Mouse (Mus musculus) hindbrain, embryonic 14.5 days (tissue): ENCODE measurements at regions not wholly inside any gene's neighbourhood (a gene's known extent, or its start where the extent isn't known, plus 50 kb on each side); places are given as distances from the start of the nearest gene placed in this dataset.

ENCODE experiments used
- ATAC-seq: fragments of 200-750 bp; cut with Nextera tagmentation; 2 replicates; pipeline ENCODE4 v1.8.0; 2017; ENCODE audit warnings: moderate number of reproducible peaks, mild to moderate bottlenecking, moderate TSS enrichment, moderate library complexity; ENCODE audit not compliant: low FRiP score
- DNase-seq: peaks from one replicate; pipeline ENCODE4 v3.0.0-alpha.2; 2015; ENCODE audit warnings: low spot score
- H3K27ac ChIP-seq: fragments of 300-500 bp; sonication (generic); 2 replicates; pipeline ENCODE4 v1.5.1; 2014; ENCODE audit warnings: mild to moderate bottlenecking, moderate library complexity
- H3K27me3 ChIP-seq: fragments of 300-500 bp; sonication (generic); 2 replicates; pipeline ENCODE4 v1.6.1; 2014; ENCODE audit warnings: mild to moderate bottlenecking, low read length, mixed read lengths; ENCODE audit not compliant: control insufficient read depth, insufficient read depth
- H3K36me3 ChIP-seq: fragments of 300-500 bp; sonication (generic); replicated peaks from 2 replicates; pipeline ENCODE4 v1.6.1; 2014; ENCODE audit not compliant: control insufficient read depth, insufficient read depth
- H3K4me1 ChIP-seq: fragments of 300-500 bp; sonication (generic); replicated peaks from 2 replicates; pipeline ENCODE4 v1.6.1; 2014; ENCODE audit warnings: antibody characterized with exemption, low read length, mixed read lengths; ENCODE audit not compliant: control insufficient read depth, insufficient read depth
- H3K4me2 ChIP-seq: fragments of 300-500 bp; sonication (generic); replicated peaks from 2 replicates; pipeline ENCODE4 v1.6.1; 2014; ENCODE audit warnings: mild to moderate bottlenecking, moderate library complexity
- H3K4me3 ChIP-seq: fragments of 300-500 bp; sonication (generic); replicated peaks from 2 replicates; pipeline ENCODE4 v1.5.1; 2014; ENCODE audit warnings: mild to moderate bottlenecking, low read length
- H3K9ac ChIP-seq: fragments of 300-500 bp; sonication (generic); 2 replicates; pipeline ENCODE4 v1.6.1; 2014
- H3K9me3 ChIP-seq: fragments of 300-500 bp; sonication (generic); 2 replicates; pipeline ENCODE4 v1.6.1; 2016; ENCODE audit warnings: low read length; ENCODE audit not compliant: control insufficient read depth
- WGBS: fragments of 180-500 bp; shearing (Covaris S2); extraction: QIAGEN DNeasy Blood & Tissue Kit; methylation state at CpG from one replicate; pipeline ENCODE4 v1.1.7; 2014; 5-methylcytosine and 5-hydroxymethylcytosine counted together

DNA sequence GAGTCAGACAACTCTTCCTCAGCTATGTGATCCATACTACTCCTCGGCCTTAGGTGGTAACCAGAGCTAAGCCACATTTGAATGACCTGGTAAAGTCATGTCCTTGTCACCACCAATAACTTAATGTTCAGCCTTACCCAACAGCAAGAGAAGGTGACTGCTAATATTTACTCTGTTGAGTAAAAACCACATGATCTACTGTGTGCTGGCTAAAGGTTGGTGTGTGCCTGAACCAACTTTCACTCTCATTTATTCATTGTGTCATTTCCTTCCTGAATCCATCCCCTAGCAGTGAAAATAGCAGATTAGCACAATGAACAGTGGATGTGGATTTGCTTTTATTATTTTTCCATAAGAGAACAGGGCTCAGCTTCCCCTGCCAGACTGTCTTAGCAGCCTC, 455.2 kb downstream of the Prim2 start:
- peak; percentile 14; the same call in 1 of the 2 replicates for ATAC-seq

DNA sequence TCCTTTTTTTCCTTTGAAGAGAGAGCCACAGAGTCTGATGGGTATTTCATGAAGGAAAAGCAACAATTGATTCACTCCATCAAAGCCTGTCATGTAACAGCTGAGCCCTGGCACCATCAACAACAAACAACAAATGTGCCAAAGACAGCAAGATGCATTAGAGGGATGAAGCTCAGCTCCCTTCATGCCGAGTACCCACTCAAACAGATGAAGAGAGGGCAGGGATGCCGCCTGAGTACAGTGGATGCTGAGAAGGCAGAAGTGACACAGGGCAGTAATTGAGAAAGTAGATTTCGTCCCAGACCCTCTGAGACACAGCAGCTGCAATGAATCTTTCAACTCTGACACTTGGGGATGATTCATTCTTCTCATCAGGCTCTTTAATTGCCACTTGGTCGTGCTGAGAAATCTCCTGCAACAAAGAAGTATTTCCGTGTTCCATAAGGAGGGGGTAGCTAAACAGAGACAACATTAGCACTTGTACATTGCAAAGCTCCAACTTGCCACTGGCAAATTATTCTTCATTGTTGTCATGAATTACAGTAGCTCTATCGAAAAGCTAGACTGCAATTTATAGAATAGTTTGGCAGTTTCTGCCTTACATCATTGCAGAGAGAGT, 467.9 kb downstream of the Prim2 start:
- WGBS: 45% methylated on average over 6 of the region's 6 CpGs
- Histone ChIP-seq H3K4me1 (no peaks in the 10 kb centered on the region), H3K27ac (peak overlapping the region; percentile 7; the same call in 1 of the 2 replicates), H3K36me3 (no peaks in the 10 kb centered on the region), H3K9me3 (no peaks in the 10 kb centered on the region), H3K4me2 (no peak overlapping the region), H3K27me3 (no peaks in the 10 kb centered on the region), H3K9ac (no peak overlapping the region), H3K4me3 (no peak overlapping the region)
- ATAC-seq (peak; percentile 83), DNase-seq (peak; percentile 50)

More for the DNA sequence above, 455.2 kb downstream of the Prim2 start:
- WGBS: 84% methylated on average over 1 of the region's 1 CpGs
- Histone ChIP-seq H3K4me2 (no peak overlapping the region), H3K9me3 (no peaks in the 10 kb centered on the region), H3K27me3 (no peaks in the 10 kb centered on the region), H3K36me3 (no peaks in the 10 kb centered on the region), H3K4me1 (0 out of 2 replicates have a peak, but pooled peaks cover 3% of the 10 kb centered on the region), H3K27ac (peak overlapping the region; percentile 59), H3K4me3 (no peak overlapping the region), H3K9ac (no peak overlapping the region)
- no peak for DNase-seq

DNA sequence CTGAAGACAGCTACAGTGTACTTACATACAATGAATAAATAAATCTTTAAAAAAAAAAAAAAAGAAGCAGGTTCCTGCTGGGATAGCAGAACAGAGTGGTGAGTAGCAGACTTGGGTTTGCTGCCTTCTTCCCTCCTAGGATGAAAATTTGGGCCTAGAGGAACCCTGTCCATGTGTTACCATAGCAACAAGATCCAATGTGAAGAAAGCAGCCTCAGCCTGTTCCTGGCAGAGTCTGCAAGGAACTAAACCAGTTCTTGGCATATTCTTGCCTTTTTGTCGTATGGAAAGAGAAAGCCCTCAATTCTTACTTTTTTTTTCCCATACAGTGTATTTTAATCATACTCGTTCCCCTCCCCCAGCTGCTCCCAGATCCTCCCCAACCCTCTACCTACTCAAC, 474.5 kb downstream of the Prim2 start:
- no peak overlapping the region for H3K4me3 ChIP-seq
- H3K27ac ChIP-seq: no peak overlapping the region
- DNase-seq (peak; percentile 24), ATAC-seq (peak; percentile 40; the same call in 1 of the 2 replicates)
- H3K4me2 ChIP-seq: no peak overlapping the region
- H3K9me3 ChIP-seq: no peaks in the 10 kb centered on the region
- no peak overlapping the region for H3K9ac ChIP-seq
- 60% methylated on average over 2 of the region's 2 CpGs for WGBS
- no peaks in the 10 kb centered on the region for H3K36me3 ChIP-seq
- no peaks in the 10 kb centered on the region for H3K27me3 ChIP-seq
- no peaks in the 10 kb centered on the region for H3K4me1 ChIP-seq

DNA sequence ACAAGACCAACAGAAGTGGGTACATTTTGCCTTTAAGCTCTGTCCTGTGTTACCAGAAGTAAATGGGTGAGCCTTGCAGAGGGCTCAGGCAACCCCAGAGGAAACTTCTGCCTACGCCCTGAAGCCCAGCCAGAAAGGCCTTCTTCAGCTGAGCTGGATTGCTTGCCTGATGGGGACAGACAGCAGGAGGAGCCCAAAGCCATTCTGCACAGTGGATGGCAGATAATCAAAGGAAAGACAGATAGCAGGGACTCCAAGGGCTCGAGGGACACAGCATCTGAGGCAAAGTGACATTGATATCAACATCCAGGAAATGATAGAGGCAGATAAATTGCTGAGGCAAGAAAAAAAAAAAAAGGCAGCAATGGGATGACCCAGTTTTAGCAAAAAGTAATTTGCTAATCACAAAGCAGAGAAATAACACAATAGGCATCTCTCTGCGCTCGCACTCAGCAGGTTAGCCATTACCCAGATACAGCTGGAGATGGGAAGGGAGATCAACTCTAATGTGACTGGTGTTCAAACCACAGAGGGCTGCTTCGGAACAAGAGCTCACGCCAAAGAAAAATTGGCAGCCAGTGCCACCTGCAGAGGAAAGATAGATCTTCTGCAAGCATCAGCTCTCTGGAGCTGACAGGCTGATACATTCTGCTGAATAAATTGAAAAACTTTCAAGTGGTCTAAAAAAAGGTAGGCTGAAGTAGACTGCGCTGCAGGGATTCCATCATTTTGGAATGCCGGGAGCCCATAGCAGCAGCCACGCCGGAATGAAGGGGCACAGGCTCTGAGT, 494.8 kb downstream of the Prim2 start:
- Histone ChIP-seq H3K27ac (peak overlapping the region; percentile 21), H3K4me1 (0 out of 2 replicates have a peak, but pooled peaks cover 4% of the 10 kb centered on the region), H3K9ac (no peak overlapping the region), H3K36me3 (no peaks in the 10 kb centered on the region), H3K4me2 (peak overlapping the region; percentile 11; the same call in 1 of the 2 replicates), H3K9me3 (no peaks in the 10 kb centered on the region), H3K27me3 (no peaks in the 10 kb centered on the region), H3K4me3 (no peak overlapping the region)
- DNase-seq (peak; percentile 68), ATAC-seq (peak; percentile 91)
- WGBS: 46% methylated on average over 10 of the region's 10 CpGs

DNA sequence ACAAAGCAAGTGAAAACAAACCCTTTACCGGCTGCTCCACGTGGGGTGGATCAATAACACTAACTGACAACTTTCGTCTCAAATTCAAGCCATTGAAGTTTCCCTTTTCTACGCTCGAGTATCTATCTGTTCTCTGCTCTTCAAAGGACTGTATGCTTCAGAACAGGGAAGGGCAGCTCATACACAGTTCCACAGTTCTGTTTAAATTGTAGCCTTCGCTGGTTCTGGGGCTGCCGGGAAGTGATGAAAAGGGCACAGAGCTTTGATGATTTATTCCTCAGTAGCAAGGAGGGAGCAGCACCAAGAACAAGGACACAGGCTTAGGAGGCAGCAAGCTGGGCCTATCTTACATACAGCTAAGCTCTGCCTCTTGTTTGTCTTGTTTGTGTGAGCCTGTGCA, 532.6 kb downstream of the Prim2 start:
- no peak overlapping the region for H3K9ac ChIP-seq
- no peaks in the 10 kb centered on the region for H3K9me3 ChIP-seq
- no peaks in the 10 kb centered on the region for H3K36me3 ChIP-seq
- DNase-seq (no peak), ATAC-seq (no peak)
- no peak overlapping the region for H3K27ac ChIP-seq
- no peaks in the 10 kb centered on the region for H3K4me1 ChIP-seq
- H3K4me3 ChIP-seq: no peak overlapping the region
- WGBS: 55% methylated on average over 7 of the region's 7 CpGs
- H3K4me2 ChIP-seq: no peak overlapping the region
- H3K27me3 ChIP-seq: no peaks in the 10 kb centered on the region

DNA sequence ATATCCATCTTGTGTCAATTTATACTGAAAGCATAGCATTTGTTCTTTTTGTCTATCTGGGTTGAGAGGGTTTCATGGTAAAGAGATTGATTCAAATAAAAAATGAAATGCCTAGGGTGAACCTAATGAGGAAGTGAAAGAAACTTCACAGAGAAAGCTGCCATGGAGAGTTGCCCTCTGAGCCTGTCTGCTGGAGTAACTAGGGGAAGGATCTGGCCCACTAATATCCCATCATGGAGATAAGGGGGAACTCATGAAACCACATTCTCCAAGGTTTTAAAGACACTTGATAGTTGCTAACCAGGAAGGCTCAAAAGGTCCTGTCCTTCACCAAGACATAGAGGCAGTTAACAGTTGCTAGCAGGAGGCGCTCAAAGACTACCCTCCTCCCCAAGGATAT, 539.2 kb downstream of the Prim2 start:
- no peak overlapping the region for H3K4me3 ChIP-seq
- H3K27ac ChIP-seq: no peak overlapping the region
- H3K36me3 ChIP-seq: no peaks in the 10 kb centered on the region
- 100% methylated on average over 1 of the region's 1 CpGs for WGBS
- H3K27me3 ChIP-seq: no peaks in the 10 kb centered on the region
- ATAC-seq (no peak), DNase-seq (no peak)
- no peak overlapping the region for H3K9ac ChIP-seq
- H3K4me2 ChIP-seq: no peak overlapping the region
- H3K4me1 ChIP-seq: no peaks in the 10 kb centered on the region
- H3K9me3 ChIP-seq: no peaks in the 10 kb centered on the region

DNA sequence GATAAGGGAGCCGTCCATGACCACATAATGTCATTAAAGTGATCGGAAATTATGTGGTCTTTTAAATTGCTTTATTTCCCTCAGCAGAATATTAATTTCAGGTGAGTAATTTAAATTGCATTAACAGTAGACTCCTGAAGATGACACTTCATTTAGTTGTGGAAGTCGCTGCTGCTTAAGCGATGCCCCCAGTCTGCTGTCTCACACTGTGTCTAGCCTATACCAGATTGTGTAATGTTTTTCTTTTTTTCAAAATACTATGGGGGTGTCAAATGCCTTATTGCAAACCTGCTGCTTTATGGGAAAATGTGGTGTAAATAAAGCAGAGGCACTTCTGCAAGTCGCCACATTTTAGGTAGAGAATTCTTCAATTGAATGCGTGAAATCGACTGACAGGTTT, 544.5 kb downstream of the Prim2 start:
- Histone ChIP-seq H3K27me3 (no peaks in the 10 kb centered on the region), H3K27ac (no peak overlapping the region), H3K4me1 (no peaks in the 10 kb centered on the region), H3K36me3 (no peaks in the 10 kb centered on the region), H3K4me3 (no peak overlapping the region), H3K9me3 (no peaks in the 10 kb centered on the region), H3K4me2 (no peak overlapping the region), H3K9ac (no peak overlapping the region)
- DNase-seq (no peak), ATAC-seq (no peak)
- 76% methylated on average over 7 of the region's 7 CpGs for WGBS

DNA sequence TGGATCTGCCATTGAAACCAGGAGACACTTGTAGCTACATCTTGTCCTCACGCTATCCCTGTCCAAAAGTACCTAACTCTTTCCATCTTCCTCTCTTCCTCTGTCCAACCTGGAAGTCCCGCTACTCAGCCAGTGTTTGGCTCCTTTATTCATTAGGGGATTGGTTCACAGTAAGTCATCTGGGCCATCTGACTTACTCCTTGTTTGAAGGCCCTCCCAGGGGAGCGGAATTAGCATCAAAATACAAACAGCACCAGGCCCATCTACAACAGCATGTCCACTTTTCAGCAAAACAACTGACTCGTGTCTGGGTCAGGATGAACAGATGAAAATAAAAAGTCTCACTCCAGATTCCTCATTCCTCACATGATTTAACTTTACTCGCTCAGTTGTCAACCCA, 559.2 kb upstream of the Gm5415 start:
- H3K27me3 ChIP-seq: no peaks in the 10 kb centered on the region
- H3K9me3 ChIP-seq: peaks cover 24% of the 10 kb centered on the region
- no peak overlapping the region for H3K9ac ChIP-seq
- H3K4me2 ChIP-seq: no peak overlapping the region
- DNase-seq (no peak), ATAC-seq (no peak)
- 68% methylated on average over 5 of the region's 5 CpGs for WGBS
- H3K4me1 ChIP-seq: no peaks in the 10 kb centered on the region
- no peaks in the 10 kb centered on the region for H3K36me3 ChIP-seq
- no peak overlapping the region for H3K27ac ChIP-seq
- H3K4me3 ChIP-seq: no peak overlapping the region

DNA sequence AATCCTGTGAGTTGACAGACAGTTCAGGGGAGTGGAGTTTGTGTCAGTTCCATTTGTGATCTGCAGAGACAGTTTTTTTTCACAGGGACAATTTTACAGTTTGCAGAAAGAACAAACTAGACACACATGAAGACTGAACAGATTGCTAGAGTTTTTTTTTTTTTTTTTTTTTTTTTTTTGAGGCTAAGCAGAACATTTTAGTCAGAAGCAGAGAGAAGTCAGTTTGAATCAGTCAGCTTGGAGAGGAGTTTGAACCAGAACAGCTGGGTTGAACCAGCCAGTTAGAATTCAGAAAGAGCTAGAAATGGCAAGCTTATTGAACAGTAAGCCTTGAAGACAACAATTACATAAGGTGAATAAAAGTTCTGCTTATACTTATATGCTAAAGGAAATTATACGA, 557.2 kb upstream of the Gm5415 start:
- H3K36me3 ChIP-seq: no peaks in the 10 kb centered on the region
- H3K4me3 ChIP-seq: no peak overlapping the region
- H3K27ac ChIP-seq: no peak overlapping the region
- no peak overlapping the region for H3K4me2 ChIP-seq
- DNase-seq: no peak
- H3K9me3 ChIP-seq: peaks cover 24% of the 10 kb centered on the region
- 98% methylated on average over 1 of the region's 1 CpGs for WGBS
- H3K4me1 ChIP-seq: no peaks in the 10 kb centered on the region
- ATAC-seq: no peak
- no peak overlapping the region for H3K9ac ChIP-seq
- no peaks in the 10 kb centered on the region for H3K27me3 ChIP-seq
